10 mouse cellular contexts compared by ENCODE assay signal in the genomic region with DNA sequence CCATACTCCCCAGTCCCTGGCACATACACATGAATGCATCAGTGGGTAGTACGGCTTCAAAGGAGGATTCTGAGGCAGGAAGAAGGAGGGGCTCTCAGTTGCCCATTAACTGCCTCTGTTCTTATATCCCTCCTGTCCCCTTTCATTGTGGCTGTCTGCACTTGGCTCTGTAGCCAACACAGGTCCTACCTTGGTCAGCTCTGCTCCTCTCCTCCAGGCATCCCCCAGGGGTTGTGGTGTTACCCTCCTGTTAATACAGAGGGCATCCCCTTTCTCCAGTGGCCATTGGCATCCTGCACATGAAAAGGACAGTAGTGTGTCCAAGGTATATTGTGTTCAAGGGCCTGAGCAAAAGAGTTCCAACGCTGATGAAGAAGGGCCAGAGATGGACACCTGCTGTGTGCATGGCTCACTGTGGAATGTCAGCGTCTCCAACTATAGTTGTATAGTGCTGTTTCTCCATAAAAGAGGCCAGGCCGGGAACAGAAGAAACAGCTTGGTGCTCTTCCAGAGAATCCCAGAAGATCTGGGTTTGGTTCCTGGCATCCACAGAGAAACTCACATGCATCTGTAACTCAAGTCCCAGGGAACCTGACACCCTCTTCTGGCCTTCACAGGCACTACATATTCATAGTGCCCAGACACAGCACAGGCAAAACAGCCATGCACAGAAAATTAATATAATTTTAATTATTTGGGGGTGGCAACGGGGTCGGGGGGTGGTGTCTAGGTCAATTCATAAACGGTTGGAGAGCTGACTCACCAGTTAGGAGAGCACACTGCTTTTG. TPM values are rescaled to one million over a fixed set of nuclear protein-coding genes. Genes with fewer than 3 reads are reported as not detected.
A peak's percentile ranks its signal among the peaks of the same experiment; 100 is the strongest.
DNase-seq lines count a peak whose midpoint lies in the region; ATAC-seq and TF ChIP-seq lines count a peak whose summit lies in the region.
"Had no signal": no experiment of that assay in that cellular context is flagged by ENCODE, and none has a peak within 500 bp of the region (broad histone marks: within the 10 kb centered on the region; RNA-seq: fewer than 3 reads in every experiment).

No protein-coding gene starts in this region.

- H3K4me2 ChIP-seq in heart, embryonic 13.5 days, result peak overlapping the region; percentile 28; the same call in 1 of the 2 replicates
- H3K4me2 ChIP-seq in midbrain, postnatal 0 days (ENCODE audit: low read depth, low read length, poor library complexity, severe bottlenecking), result no peak overlapping the region
- H3K4me2 ChIP-seq in stomach, postnatal 0 days (replicated peaks; ENCODE audit: low read depth), result no peak overlapping the region
- H3K4me2 ChIP-seq in midbrain, embryonic 15.5 days, result no peak overlapping the region
- H3K4me2 ChIP-seq: hindbrain, embryonic 15.5 days had no signal

- WGBS in heart, embryonic 13.5 days, result 79% methylated on average over 7 of the region's 7 CpGs
- 83% methylated on average over 7 of the region's 7 CpGs for WGBS in midbrain, embryonic 10.5 days
- 74% methylated on average over 7 of the region's 7 CpGs for WGBS in midbrain, postnatal 0 days
- WGBS in embryonic facial prominence, embryonic 10.5 days, result 83% methylated on average over 7 of the region's 7 CpGs
- 82% methylated on average over 7 of the region's 7 CpGs for WGBS in stomach, postnatal 0 days
- WGBS in midbrain, embryonic 15.5 days, result 82% methylated on average over 7 of the region's 7 CpGs

- H3K9me3 ChIP-seq in heart, embryonic 13.5 days, result no peaks in the 10 kb centered on the region
- H3K9me3 ChIP-seq in midbrain, embryonic 10.5 days (replicated peaks), result no peaks in the 10 kb centered on the region
- H3K9me3 ChIP-seq in midbrain, postnatal 0 days (ENCODE audit: low read length), result no peaks in the 10 kb centered on the region
- H3K9me3 ChIP-seq in embryonic facial prominence, embryonic 10.5 days, result no peaks in the 10 kb centered on the region
- no peaks in the 10 kb centered on the region for H3K9me3 ChIP-seq in stomach, postnatal 0 days (ENCODE audit: control insufficient read depth, low read length)
- H3K9me3 ChIP-seq in midbrain, embryonic 15.5 days, result no peaks in the 10 kb centered on the region
- H3K9me3 ChIP-seq: hindbrain, embryonic 15.5 days had no signal

- no peak overlapping the region for H3K4me3 ChIP-seq in heart, embryonic 13.5 days
- H3K4me3 ChIP-seq in midbrain, embryonic 10.5 days, result no peak overlapping the region
- no peak overlapping the region for H3K4me3 ChIP-seq in midbrain, postnatal 0 days (ENCODE audit: low read depth, low read length)
- H3K4me3 ChIP-seq in embryonic facial prominence, embryonic 10.5 days, result no peak overlapping the region
- H3K4me3 ChIP-seq in stomach, postnatal 0 days (ENCODE audit: low read depth, low read length), result no peak overlapping the region
- no peak overlapping the region for H3K4me3 ChIP-seq in midbrain, embryonic 15.5 days
- H3K4me3 ChIP-seq: hindbrain, embryonic 15.5 days had no signal

- H3K27ac ChIP-seq in heart, embryonic 13.5 days (replicated peaks), result no peak overlapping the region
- H3K27ac ChIP-seq in midbrain, embryonic 10.5 days (replicated peaks), result peak overlapping the region; percentile 52; the same call in 1 of the 2 replicates
- no peak overlapping the region for H3K27ac ChIP-seq in midbrain, postnatal 0 days (ENCODE audit: low read depth, low read length)
- peak overlapping the region; percentile 14; the same call in 1 of the 2 replicates for H3K27ac ChIP-seq in embryonic facial prominence, embryonic 10.5 days (replicated peaks)
- H3K27ac ChIP-seq in stomach, postnatal 0 days (replicated peaks), result no peak overlapping the region
- H3K27ac ChIP-seq in midbrain, embryonic 15.5 days, result no peak overlapping the region
- H3K27ac ChIP-seq: hindbrain, embryonic 15.5 days had no signal

- DNase-seq in heart, adult 9 months (ENCODE audit: low spot score in 2 of 2), result no peak
- no peak for DNase-seq in midbrain, embryonic 10.5 days (ENCODE audit: low spot score)
- DNase-seq in midbrain, postnatal 0 days (ENCODE audit: low spot score), result no peak
- DNase-seq in embryonic facial prominence, embryonic 10.5 days (ENCODE audit: low spot score), result no peak
- DNase-seq in stomach, postnatal 0 days (ENCODE audit: low spot score), result no peak
- DNase-seq: cerebellum, postnatal 14 days; lung, adult 2 months had no signal

- H3K4me1 ChIP-seq in heart, embryonic 13.5 days, result peaks cover 52% of the 10 kb centered on the region
- peaks cover 30% of the 10 kb centered on the region for H3K4me1 ChIP-seq in midbrain, embryonic 10.5 days
- H3K4me1 ChIP-seq in midbrain, postnatal 0 days (ENCODE audit: insufficient read depth, low read length), result no peaks in the 10 kb centered on the region
- H3K4me1 ChIP-seq in embryonic facial prominence, embryonic 10.5 days, result peaks cover 18% of the 10 kb centered on the region
- no peaks in the 10 kb centered on the region; the same call in 1 of the 2 replicates for H3K4me1 ChIP-seq in stomach, postnatal 0 days (replicated peaks; ENCODE audit: control insufficient read depth, insufficient read depth)
- 0 out of 2 replicates have a peak, but pooled peaks cover 3% of the 10 kb centered on the region for H3K4me1 ChIP-seq in midbrain, embryonic 15.5 days

- no peaks in the 10 kb centered on the region for H3K27me3 ChIP-seq in heart, embryonic 13.5 days (replicated peaks)
- no peaks in the 10 kb centered on the region for H3K27me3 ChIP-seq in midbrain, embryonic 10.5 days (ENCODE audit: low read depth, poor library complexity, severe bottlenecking)
- H3K27me3 ChIP-seq in midbrain, postnatal 0 days (ENCODE audit: insufficient read depth, low read length), result no peaks in the 10 kb centered on the region
- H3K27me3 ChIP-seq in embryonic facial prominence, embryonic 10.5 days (replicated peaks; ENCODE audit: low read depth, poor library complexity, severe bottlenecking), result no peaks in the 10 kb centered on the region
- no peaks in the 10 kb centered on the region for H3K27me3 ChIP-seq in stomach, postnatal 0 days (ENCODE audit: control insufficient read depth, insufficient read depth, low read length)
- no peaks in the 10 kb centered on the region for H3K27me3 ChIP-seq in midbrain, embryonic 15.5 days (replicated peaks)
- H3K27me3 ChIP-seq: hindbrain, embryonic 15.5 days had no signal

- peaks cover 21% of the 10 kb centered on the region for H3K36me3 ChIP-seq in heart, embryonic 13.5 days
- no peaks in the 10 kb centered on the region for H3K36me3 ChIP-seq in midbrain, embryonic 10.5 days
- no peaks in the 10 kb centered on the region for H3K36me3 ChIP-seq in midbrain, postnatal 0 days (ENCODE audit: insufficient read depth, low read length)
- no peaks in the 10 kb centered on the region for H3K36me3 ChIP-seq in embryonic facial prominence, embryonic 10.5 days (replicated peaks)
- H3K36me3 ChIP-seq in stomach, postnatal 0 days (ENCODE audit: control insufficient read depth, insufficient read depth, low read length), result no peaks in the 10 kb centered on the region
- H3K36me3 ChIP-seq in midbrain, embryonic 15.5 days (replicated peaks), result no peaks in the 10 kb centered on the region
- H3K36me3 ChIP-seq: hindbrain, embryonic 15.5 days had no signal

- TF ChIP-seq EP300 in stomach, postnatal 0 days (optimal IDR thresholded peaks at IDR 0.05), result no peak

- no peak; the same call in 1 of the 2 replicates for TF ChIP-seq CTCF in midbrain, postnatal 0 days (IDR thresholded peaks at IDR 0.05)
- TF ChIP-seq CTCF in stomach, postnatal 0 days (IDR thresholded peaks at IDR 0.05; ENCODE audit: low read depth), result peak; percentile 36

- no peak overlapping the region for H3K9ac ChIP-seq in heart, embryonic 13.5 days
- no peak overlapping the region for H3K9ac ChIP-seq in midbrain, postnatal 0 days (replicated peaks; ENCODE audit: low read length, poor library complexity, severe bottlenecking)
- no peak overlapping the region for H3K9ac ChIP-seq in stomach, postnatal 0 days (ENCODE audit: low read length)
- H3K9ac ChIP-seq in midbrain, embryonic 15.5 days, result no peak overlapping the region
- H3K9ac ChIP-seq: hindbrain, embryonic 15.5 days had no signal

- ATAC-seq in heart, embryonic 13.5 days (ENCODE audit: extremely low read depth, insufficient number of reproducible peaks, low FRiP score, low TSS enrichment), result no peak
- no peak for ATAC-seq in midbrain, postnatal 0 days (ENCODE audit: low FRiP score)
- ATAC-seq in stomach, postnatal 0 days (ENCODE audit: low FRiP score, low TSS enrichment), result no peak
- ATAC-seq in midbrain, embryonic 15.5 days (replicated peaks), result no peak

RNA-seq across cellular contexts. Expression of a gene that starts 20.9 kb away (rescaled TPM):
- 12.1 and 14.0 TPM in 2 replicates for polyA plus RNA-seq in heart, embryonic 13.5 days (2015; fragmentation: Nextera tagmentation; extraction: Ambion mirVana)
- polyA plus RNA-seq in midbrain, embryonic 10.5 days (2016; fragmentation: Nextera tagmentation; extraction: Ambion mirVana), result 2.2 and 3.5 TPM in 2 replicates
- 14.8 and 15.2 TPM in 2 replicates for total RNA-seq in midbrain, postnatal 0 days (2014; rRNA removed)
- polyA plus RNA-seq in midbrain, postnatal 0 days (2015; fragmentation: Nextera tagmentation; extraction: Ambion mirVana), result 14.4 and 14.9 TPM in 2 replicates
- polyA plus RNA-seq in embryonic facial prominence, embryonic 10.5 days (2016; fragmentation: Nextera tagmentation; extraction: Ambion mirVana), result 1.7 and 2.2 TPM in 2 replicates
- polyA plus RNA-seq in stomach, postnatal 0 days (2015; fragmentation: Nextera tagmentation; extraction: Ambion mirVana), result 4.1 and 4.3 TPM in 2 replicates
- 5.8 and 6.3 TPM in 2 replicates for polyA plus RNA-seq in midbrain, embryonic 15.5 days (2015; fragmentation: Nextera tagmentation; extraction: Ambion mirVana)

Comparison
In these comparisons a context has a peak if more than half of its experiments do, and no peak if none do; other contexts are left out.
1. H3K27ac ChIP-seq: peak in midbrain, embryonic 10.5 days (single experiment) and embryonic facial prominence, embryonic 10.5 days (single experiment); none in heart, embryonic 13.5 days (single experiment), midbrain, postnatal 0 days (single experiment), stomach, postnatal 0 days (single experiment) and midbrain, embryonic 15.5 days (single experiment).